Mouse (Mus musculus) kidney, adult 2 months (tissue): ENCODE measurements around the gene Ccdc124.

Experiments
- CTCF ChIP-seq: fragments of 200-500 bp; conservative IDR thresholded peaks from 2 replicates; pipeline ENCODE4 v1.5.1; 2011; ENCODE audit warnings: low read depth, mild to moderate bottlenecking, control low read depth, low read length, moderate library complexity, mixed read lengths; ENCODE audit not compliant: insufficient read depth, insufficient read length
- POLR2A ChIP-seq: fragments of 200-500 bp; IDR thresholded peaks from one replicate; pipeline ENCODE4 v1.6.1; 2011; ENCODE audit warnings: low read depth, low read length, control low read depth

DNA sequence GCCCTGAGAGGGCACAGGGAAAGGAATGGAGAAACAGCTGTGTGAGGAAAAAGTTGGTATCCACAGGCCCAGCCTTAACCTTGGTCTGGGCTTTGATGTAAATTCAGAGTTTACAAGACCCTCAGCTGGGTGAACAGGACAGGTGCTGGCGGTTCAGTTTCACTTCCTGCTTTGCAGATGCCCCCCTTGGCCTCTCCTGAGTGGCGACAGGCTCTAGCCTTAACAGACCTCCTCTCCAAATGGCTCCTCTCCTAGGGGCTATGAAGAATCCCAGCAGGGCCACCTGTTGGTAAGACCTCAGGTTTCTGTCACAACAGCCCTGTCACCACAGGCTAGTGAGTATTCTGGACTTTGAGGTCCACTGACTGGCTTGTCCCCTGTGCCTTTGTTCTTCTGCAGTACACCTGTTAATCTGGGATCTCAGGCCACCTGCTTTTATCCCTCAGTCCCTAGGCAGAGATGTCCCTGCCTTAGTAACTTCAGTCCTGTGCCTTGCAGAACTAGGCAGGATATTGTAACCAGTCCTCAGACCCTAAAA is 25.0 kb upstream of the Ccdc124 start:
- TF ChIP-seq POLR2A, result no peak
- no peak for TF ChIP-seq CTCF
